Mouse (Mus musculus): ENCODE data around the gene Slc38a9.
A peak's percentile ranks its signal among the peaks of the same experiment; 100 is the strongest.

DNA sequence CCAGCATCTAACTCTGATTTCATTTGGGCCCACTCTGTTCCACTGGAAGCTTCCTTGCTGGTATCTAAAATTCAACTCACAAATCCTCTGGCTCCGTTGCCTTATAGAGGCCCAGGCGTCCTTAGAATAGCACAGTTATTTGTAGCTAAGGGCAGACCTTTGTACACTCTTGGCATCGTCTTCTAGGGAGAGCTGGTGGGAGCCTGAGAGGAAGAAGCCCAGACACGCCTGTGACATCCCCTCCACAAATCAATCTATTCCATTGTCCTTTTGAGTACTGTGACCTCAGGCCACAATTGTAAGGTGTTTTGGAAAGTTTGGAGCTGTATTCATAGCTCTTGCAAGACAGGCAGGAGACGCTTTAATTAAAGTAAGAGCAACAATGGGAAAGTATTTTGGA is 104.0 kb downstream of the Slc38a9 start:
- TF ChIP-seq CTCF (IDR thresholded peaks at IDR 0.05; ENCODE audit: low read depth) (no peak), EP300 (IDR thresholded peaks at IDR 0.05; ENCODE audit: low read depth) (peak; percentile 83)
